Mouse (Mus musculus) kidney, postnatal 10 days (tissue): ENCODE measurements around the gene Map3k4.

Source experiments
- DNase-seq: peaks from one replicate; pipeline ENCODE4 v3.0.0; 2021; ENCODE audit warnings: mixed read lengths

The Map3k4 gene

GRCm38 (mm10) chr17:12216224-12216623 is 102.4 kb downstream of the Map3k4 start:
- DNase-seq: no peak

DNA sequence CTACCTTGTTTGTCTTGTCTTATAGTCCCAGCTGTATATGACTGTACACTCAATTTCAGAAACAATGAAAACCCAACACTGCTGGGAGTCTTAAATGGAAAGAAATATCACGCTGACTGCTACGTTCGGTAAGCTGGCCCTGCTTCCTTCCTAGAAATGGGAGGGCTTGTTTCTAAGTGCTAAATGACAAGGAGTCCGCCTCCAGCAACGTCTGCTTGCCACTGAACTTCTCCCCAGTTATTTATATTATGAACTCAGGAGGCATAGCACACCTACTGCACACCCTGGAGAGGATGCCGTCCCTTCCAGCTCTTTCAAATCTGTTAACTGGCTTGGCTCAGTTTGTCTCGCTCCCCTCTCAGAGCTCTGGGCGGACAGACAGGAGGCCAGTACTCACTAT is 105.2 kb downstream of the Map3k4 start:
- DNase-seq: no peak

GRCm38 (mm10) chr17:12212341-12212740 is 106.3 kb downstream of the Map3k4 start:
- DNase-seq: no peak

GRCm38 (mm10) chr17:12211890-12212289 is 106.7 kb downstream of the Map3k4 start:
- no peak for DNase-seq

DNA sequence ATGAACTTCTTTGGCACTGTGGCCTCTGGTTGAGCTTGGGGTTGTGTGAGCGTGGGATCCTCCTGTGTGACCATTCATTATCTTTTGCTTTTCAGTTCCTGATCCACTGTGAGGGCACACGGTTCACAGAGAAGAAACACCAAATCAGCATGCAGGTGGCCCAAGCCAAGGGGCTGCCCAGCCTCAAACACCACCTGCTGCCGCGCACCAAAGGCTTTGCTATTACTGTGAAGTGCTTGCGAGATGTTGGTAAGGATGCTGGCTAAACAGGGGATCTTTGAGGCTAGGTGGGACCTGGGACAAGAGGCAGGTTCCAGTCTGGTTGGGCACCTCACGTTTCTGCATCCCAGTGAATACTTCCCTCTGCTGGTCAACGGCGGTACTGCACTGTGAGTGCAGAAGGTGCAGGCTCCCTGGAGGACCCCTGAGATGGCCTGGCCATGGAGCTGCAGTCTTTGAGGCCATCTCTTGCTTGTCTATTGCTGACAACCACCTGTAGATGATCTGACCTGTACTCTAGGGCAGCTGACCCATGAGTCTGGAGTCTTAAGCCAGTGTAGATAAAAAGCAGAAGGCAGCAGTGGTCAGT is 108.0 kb downstream of the Map3k4 start:
- DNase-seq: peak; percentile 93

DNA sequence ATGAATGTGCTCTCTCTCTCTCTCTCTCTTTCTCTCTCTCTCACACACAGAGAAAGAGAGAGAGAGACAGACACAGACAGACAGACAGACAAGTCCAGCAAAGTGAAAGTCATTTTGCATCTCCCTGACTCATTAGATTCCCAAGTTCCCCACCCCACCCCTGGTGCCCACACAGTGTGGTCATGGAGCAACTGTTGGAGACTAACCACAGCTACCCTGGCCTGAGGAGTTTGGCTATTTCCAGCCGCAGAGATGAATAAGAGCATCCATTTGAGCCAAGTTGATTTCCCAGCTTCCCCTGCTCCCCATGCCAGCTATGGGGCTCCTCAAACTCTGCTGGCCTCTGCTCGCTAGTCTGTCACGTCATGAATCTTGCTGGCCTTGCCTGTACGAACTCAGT is 109.1 kb downstream of the Map3k4 start:
- DNase-seq: no peak

GRCm38 (mm10) chr17:12207022-12207548 is 111.5 kb downstream of the Map3k4 start:
- DNase-seq: no peak

DNA sequence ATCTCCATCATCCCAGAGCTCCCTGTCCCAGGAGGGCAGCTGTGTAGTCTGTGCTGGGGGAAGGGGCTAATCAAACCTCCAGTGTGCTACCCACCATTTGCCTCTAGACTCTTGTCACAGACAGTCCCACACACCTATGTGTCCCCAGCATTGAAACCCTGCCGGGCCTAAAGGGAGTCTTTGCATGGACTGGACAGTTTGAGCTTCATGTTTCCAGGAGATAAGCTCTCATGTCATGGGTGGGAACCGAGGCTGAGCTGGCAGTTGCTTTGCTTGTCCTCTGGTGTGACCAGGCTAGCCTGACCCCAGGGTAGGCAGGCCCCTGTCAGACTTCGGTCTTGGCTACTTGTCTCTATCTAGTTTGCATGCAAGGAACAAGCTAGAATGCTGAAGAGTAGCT is 112.3 kb downstream of the Map3k4 start:
- DNase-seq: no peak

DNA sequence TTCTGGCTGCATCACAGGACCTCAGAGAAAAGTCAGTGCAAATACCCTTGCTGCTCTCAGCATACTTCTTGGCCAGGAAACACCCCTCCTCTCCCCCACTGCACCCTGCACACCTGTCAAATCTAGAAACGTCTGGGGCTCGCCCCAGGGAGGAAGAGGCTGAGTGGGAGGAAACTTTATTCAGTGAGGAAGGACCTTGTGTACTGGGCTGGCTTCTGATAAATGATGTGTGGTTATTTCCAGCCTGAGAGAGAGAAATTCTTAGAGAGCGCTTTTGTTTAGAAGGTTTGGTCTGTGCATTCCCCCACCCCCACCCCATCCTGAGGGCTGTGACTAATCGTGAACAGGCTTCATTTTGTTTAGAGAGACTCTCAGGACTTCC is 112.9 kb downstream of the Map3k4 start:
- no peak for DNase-seq

- DNase-seq: no peak
Observed at GRCm38 (mm10) chr17:12205015-12205693, 113.4 kb downstream of the Map3k4 start.

GRCm38 (mm10) chr17:12204689-12205014 is 113.9 kb downstream of the Map3k4 start:
- DNase-seq: no peak

DNA sequence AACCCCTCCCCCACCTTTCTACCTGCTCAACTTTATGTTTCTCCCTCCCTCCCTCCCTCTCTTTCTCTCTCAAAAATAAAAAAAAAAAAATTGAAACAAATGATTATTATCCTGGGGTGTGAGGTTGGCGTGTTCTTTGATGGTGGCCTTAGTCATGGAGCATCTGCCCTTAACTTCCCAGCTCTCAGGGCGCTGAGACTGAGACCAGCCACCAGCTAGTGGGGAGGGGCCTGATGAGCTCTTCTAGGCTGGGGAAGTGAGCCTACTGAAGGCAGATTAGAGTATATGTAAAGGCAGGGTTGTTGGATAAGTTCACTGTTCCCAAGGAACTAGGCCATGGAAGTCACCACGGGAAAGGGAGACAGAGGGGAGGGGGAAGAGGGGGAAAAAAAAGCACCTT is 114.3 kb downstream of the Map3k4 start:
- DNase-seq: no peak

- peak; percentile 25 for DNase-seq
Observed at GRCm38 (mm10) chr17:12203414-12203897, 115.1 kb downstream of the Map3k4 start.

GRCm38 (mm10) chr17:12201086-12201485 is 117.5 kb downstream of the Map3k4 start:
- no peak for DNase-seq

DNA sequence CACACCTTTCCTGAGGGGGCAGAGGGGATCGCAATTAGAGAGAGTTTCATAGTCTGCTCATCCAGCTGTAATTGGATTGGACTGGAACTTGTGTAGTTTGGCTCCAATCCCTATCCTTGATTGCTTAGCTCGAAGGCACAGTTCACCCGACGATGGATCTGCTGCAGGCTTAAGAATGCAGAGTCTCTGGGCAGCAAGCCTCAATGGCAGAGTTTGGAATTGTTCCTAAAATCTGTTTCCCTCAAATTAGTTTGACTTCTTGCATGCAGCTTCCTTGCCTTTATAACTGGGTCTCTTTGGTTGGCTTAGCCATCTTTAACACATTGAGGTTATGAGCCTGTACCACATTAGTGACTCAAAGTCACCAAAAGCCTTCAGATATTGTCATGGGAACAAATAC is 118.7 kb downstream of the Map3k4 start:
- DNase-seq: no peak

DNA sequence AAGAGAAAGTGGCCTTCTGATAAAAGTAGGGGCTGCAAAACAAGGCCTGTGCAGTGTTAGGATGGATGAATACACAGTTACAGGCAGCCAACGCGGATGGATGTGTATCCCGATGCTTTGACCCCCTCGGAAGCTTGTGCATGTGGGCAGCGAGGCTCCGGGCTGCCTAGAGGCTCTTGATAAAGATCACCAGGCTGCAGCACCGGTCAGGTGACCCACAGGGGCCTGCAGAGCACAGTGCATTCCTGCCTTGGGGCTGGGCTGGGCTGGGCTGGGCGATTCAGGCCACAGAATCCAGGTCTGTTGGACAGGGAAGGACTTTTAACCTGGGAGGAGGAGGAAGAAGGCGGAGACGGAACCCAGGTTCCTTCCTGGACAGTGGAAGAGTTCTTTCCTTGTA is 123.0 kb downstream of the Map3k4 start:
- peak; percentile 56 for DNase-seq

- DNase-seq: peak; percentile 34
Observed at GRCm38 (mm10) chr17:12195137-12195536, 123.5 kb downstream of the Map3k4 start.

GRCm38 (mm10) chr17:12187782-12188181 is 130.8 kb downstream of the Map3k4 start:
- no peak for DNase-seq

- no peak for DNase-seq
Observed at GRCm38 (mm10) chr17:12186341-12186740, 132.3 kb downstream of the Map3k4 start.

DNA sequence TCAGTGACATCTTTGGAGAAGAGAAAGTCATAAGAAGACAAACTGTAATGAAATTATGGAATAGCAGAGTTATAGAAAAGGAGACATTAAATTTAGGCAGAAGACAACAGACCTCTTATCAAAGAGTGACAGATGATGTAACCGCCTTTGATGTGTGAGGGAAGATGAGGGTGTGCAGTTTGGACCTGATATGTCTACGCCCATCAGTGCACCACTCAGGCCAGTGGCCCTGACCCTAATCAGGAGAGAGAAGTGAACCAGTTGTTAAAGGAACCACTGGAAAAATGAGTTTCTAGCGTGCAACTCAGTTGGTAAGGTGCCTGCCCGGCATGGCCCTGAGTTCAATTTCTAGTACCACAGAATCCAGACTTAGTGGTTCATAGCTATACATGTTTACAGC is 132.7 kb downstream of the Map3k4 start:
- no peak for DNase-seq

GRCm38 (mm10) chr17:12184283-12184682 is 134.3 kb downstream of the Map3k4 start:
- DNase-seq: no peak

GRCm38 (mm10) chr17:12182702-12183485 is 135.7 kb downstream of the Map3k4 start:
- no peak for DNase-seq

DNA sequence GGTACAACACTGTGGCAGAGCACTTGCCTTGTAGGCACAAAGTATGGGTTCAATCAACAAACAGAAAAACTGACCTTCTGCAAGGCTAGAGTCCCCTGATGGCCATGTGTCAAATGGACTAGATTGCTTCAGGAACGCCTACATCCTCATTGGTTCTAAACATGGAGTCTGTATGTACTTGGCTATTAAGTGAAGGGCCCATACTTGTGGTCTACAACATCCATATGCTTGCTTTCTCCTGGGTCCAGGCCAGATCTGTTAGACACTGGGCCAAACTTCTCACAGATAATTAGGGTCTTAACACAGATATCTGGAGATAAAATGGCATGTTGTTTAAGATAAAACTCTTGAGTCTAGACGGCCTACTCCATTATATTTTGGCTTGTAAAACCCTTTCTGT is 138.8 kb downstream of the Map3k4 start:
- DNase-seq: no peak

DNA sequence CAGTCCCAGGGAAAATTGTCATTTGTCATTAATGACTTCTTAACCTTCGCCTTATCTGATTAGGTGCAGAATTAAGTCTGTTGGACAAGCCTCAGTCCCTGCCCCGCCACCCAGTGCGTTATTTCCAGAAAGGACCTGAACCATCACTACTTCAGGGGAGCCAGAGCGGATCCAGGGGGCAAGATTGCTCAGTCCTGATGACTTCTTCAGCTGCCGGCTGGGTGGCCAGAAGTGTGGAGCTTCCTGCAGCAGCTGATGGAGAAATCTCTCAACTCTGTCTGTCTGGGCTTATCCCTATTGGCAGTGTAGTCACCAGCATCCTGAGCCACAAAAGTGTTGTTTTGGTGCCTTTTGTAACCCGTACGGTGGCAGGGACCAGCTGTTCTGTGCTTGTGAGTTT is 139.3 kb downstream of the Map3k4 start:
- peak; percentile 34 for DNase-seq
